Mouse (Mus musculus) central nervous system, embryonic 11.5 days (tissue): Measurements from ENCODE around the gene Hlx. TPM values are rescaled to one million over a fixed set of nuclear protein-coding genes. Genes with fewer than 3 reads are reported as not detected.

Source experiments
- polyA plus RNA-seq: library from polyadenylated mRNA; depleted of rRNA; stranded (reverse); fragments of >200 nt; gene quantifications from 2 replicates; pipeline ENCODE4 v1.2.3, GENCODE M21; 2012; rRNA removed

The Hlx gene
- 4.3 and 9.8 TPM in 2 replicates for polyA plus RNA-seq

GRCm38 (mm10) chr1:184732556-184733049 lies at the start of gene Hlx:
Gene Hlx (minus strand): TSS chr1:184732619.

Other genes starting within 250 kb of the Hlx start
- 0.17 and 0.35 TPM in 2 replicates for gene Marc1, start 78.7 kb upstream of the Hlx start, polyA plus RNA-seq
- 51.7 and 81.6 TPM in 2 replicates for gene Marc2, start 113.8 kb upstream of the Hlx start, polyA plus RNA-seq
- 5.2 and 6.4 TPM in 2 replicates for gene C130074G19Rik, start 150.6 kb upstream of the Hlx start, polyA plus RNA-seq